Mouse (Mus musculus) thymus, adult 2 months (tissue): Measurements from ENCODE around the gene Dusp7.

Experiments used
- CTCF ChIP-seq: fragments of 200-500 bp; IDR thresholded peaks from 2 replicates; pipeline ENCODE4 v1.5.1; 2012; ENCODE audit warnings: mild to moderate bottlenecking, control low read depth, low read length, moderate library complexity, borderline replicate concordance; ENCODE audit not compliant: control insufficient read depth, poor library complexity, insufficient read depth; ENCODE audit errors: extremely low read depth
- POLR2A ChIP-seq: fragments of 200-500 bp; IDR thresholded peaks from 2 replicates; pipeline ENCODE4 v1.6.1; 2012; ENCODE audit warnings: mild to moderate bottlenecking, low read length, control low read depth, moderate library complexity; ENCODE audit not compliant: control insufficient read depth, poor library complexity, insufficient read depth; ENCODE audit errors: extremely low read depth

GRCm38 (mm10) chr9:106328068-106328610 is 40.3 kb upstream of the Dusp7 start:
- TF ChIP-seq POLR2A (no peak), CTCF (no peak)
